Mouse (Mus musculus) heart, adult 2 months (tissue): ENCODE measurements around the gene Numb.

Experiments
- CTCF ChIP-seq: fragments of 200-600 bp; IDR thresholded peaks from 2 replicates; pipeline ENCODE4 v1.8.1; 2022; ENCODE audit warnings: antibody characterized with exemption, mild to moderate bottlenecking, moderate library complexity
- EP300 ChIP-seq: fragments of 200-500 bp; IDR thresholded peaks from 2 replicates; pipeline ENCODE4 v1.6.1; 2011; ENCODE audit warnings: low read depth, low read length, control low read depth; ENCODE audit not compliant: insufficient read depth
- POLR2A ChIP-seq: fragments of 200-500 bp; IDR thresholded peaks from 2 replicates; pipeline ENCODE4 v1.6.1; 2011; ENCODE audit warnings: mild to moderate bottlenecking, low read depth, low read length, control low read depth; ENCODE audit not compliant: insufficient read depth

- peak; percentile 55 for TF ChIP-seq CTCF
- TF ChIP-seq EP300, result no peak
- TF ChIP-seq POLR2A, result no peak
Observed at GRCm38 (mm10) chr12:83937600-83937999, 15.9 kb upstream of the Numb start.
